Mouse (Mus musculus): ENCODE measurements around the gene Taf3.

- TF ChIP-seq CTCF (IDR thresholded peaks at IDR 0.05; ENCODE audit: borderline replicate concordance, insufficient read depth, low read depth, low read length) (no peak), POLR2A (IDR thresholded peaks at IDR 0.05; ENCODE audit: borderline replicate concordance, insufficient read depth, low read length) (no peak)
These were observed 157.5 kb downstream of the Taf3 start for GRCm38 (mm10) chr2:9890906-9891305.

Data from cerebellum, adult 2 months (tissue).